Mouse (Mus musculus) erythroblast, embryonic 14.5 days (primary cell): Measurements from ENCODE around the gene Insl6.

Experiments
- GATA1 ChIP-seq: IDR thresholded peaks from 2 replicates; pipeline ENCODE4 v1.6.1; 2012; ENCODE audit warnings: low read length, inconsistent platforms, mixed read lengths
- TAL1 ChIP-seq: IDR thresholded peaks from 3 replicates; pipeline ENCODE4 v1.6.1; 2012; ENCODE audit warnings: low read length, inconsistent platforms, mixed read lengths

DNA sequence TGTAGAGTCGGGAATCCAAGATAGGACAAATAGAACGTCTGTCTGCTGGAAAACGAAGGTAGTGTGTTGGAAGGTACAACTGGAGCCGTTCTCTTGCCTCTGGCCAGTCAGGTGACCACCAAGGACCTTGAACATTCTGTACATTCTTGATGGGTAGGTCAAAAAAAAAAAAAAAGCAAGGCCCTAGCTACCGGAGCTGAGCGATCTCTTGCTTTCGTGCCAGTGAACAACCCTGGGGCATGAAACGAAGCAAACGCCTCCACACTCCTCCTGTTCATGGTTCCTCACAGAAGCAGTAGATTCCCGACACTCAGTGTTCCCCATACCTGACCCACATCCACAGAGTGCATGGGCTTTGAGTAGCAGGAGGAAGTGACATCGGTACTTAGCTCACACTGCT is 31.1 kb upstream of the Insl6 start:
- TF ChIP-seq TAL1 (no peak), GATA1 (no peak)
